Mouse (Mus musculus) kidney, postnatal 25 days (tissue): ENCODE results near the gene Fyn.

Experiments used
- DNase-seq, 2 experiments: peaks; one replicate each; pipeline ENCODE4 v3.0.0; 2021; ENCODE audit warnings: mixed read lengths in 2 of 2

Fyn gene

DNA sequence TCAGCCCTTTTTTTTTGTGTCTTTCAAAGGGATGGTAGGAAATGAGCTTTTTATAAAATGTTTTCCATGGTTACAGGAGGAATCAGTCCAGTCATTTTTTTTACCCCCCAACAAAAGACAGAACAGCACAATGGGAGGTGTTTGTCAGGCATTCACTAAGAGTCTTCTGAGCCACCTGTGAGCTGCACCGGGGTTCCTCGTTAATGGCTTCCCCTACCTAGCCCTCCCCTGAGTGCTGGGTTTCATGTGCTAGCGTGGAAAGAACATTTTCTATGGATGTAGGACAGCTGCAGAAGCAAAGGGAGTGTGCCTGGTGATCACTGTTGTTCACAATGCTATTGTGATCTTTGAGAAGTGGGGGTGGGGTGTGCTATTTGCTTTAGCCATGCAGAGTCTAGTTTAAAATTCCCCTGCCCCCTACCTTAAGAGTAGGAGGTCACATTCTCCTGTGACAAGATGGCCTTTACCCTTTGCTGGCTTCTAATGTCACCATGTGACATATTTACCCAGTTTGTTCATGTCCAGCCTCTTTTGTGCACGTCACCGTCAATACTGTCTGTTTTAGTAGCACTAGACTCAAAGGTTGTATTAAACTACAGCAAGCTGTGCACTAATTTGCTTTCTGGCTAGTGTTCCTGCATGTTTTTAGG is 11.2 kb downstream of the Fyn start:
- DNase-seq, result no peak

DNA sequence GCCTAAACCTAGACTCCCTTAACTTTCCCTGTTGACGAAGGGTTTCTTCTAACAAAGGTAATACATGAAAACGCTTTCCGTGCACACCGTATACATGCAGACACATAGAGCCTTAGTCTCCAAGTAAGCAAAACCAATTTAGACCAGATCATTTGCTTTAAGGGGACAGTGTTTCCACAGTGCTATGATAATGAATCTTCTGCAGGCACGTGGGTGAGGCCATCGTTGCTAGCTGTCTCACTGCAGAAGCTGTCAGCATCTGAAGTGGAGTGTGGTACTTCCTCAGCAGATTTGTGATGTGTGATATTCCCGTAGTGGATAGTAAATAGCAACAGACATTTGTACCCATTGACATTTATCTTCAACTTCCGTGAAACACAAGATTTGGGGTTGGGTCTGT is 16.6 kb downstream of the Fyn start:
- DNase-seq, result no peak

DNA sequence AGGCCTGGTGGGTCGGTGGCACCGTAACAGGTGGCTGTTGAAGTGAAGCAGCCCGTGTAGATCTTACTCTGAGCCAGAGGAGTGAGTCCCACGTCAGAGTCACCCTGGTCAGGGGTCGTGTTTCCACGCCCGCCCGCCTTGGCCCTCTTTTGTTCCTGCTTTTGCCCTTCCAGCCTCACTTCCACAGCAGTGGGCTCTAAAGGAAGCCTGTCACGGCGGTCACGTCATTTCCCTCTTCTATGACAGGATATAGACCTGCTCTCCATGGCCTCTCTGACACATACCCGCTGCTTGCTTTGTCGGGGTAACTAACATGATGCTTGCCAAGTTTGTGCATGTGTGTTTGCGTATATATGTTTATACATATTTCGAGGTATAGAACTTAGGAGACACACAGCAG is 17.5 kb downstream of the Fyn start:
- DNase-seq, result peak in 1 of 2 experiments; percentile 13

DNA sequence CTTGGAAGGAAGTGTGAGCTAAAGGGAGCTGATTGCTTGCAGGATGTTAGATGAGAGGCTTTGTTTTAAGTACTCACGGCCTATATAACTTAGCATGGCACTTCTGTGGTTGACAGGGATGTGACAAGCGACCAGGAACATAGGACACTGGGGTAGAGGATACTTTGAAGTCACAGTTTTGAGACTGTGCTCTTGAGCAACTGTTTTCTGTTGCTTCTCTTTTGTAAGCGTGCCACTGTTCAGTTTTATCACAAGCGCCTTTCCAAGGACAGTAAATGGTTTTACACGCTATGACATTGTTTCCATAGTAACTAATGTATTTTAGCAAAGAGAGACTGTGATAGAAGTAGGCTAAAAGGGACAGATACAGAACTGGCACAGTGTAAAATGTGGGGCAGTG is 18.4 kb downstream of the Fyn start:
- DNase-seq, result no peak

GRCm38 (mm10) chr10:39387556-39387955 is 18.9 kb downstream of the Fyn start:
- no peak for DNase-seq

DNA sequence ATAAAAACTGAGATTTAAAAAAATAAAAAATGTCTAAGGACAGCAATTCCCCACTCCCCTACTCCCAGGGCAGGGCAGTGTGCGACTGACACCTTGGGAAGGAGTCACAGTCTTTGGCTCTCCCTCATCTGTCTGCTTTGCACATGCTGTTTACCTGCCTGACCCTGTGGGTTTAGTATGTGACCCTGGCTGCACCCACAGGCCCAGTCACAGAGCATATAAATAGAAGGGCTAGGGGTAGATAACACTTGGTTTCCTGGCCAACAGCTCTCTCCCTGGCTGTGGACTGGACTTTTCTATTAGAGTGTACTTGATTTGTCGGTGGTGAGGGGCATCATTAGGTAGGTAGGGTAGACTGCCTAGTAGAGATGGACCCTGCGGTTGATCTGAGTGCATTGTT is 19.5 kb downstream of the Fyn start:
- DNase-seq, result no peak

DNA sequence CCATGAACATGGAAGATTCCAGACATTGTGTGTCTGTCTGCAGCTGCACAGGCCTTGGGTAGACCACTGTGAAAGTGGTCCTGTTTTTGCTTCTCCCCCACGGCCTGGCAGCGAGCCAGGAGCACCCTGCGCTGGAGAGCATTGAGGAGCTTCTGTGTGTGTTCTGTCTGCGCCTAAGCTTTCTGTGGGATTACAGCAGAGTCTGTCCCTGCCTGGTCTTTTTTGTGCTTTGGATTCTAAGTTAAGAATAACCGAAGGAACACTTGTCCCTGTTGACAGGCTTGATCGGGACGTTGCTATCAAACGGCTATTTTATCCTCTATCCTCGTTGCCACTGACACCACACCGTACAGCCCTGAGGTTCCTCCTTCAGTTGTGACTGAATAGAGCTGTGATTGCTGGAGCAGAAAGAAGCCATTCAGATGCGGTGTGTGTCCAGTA is 20.8 kb downstream of the Fyn start:
- no peak for DNase-seq

- no peak for DNase-seq
Measured at GRCm38 (mm10) chr10:39390541-39390940, 21.9 kb downstream of the Fyn start.

DNA sequence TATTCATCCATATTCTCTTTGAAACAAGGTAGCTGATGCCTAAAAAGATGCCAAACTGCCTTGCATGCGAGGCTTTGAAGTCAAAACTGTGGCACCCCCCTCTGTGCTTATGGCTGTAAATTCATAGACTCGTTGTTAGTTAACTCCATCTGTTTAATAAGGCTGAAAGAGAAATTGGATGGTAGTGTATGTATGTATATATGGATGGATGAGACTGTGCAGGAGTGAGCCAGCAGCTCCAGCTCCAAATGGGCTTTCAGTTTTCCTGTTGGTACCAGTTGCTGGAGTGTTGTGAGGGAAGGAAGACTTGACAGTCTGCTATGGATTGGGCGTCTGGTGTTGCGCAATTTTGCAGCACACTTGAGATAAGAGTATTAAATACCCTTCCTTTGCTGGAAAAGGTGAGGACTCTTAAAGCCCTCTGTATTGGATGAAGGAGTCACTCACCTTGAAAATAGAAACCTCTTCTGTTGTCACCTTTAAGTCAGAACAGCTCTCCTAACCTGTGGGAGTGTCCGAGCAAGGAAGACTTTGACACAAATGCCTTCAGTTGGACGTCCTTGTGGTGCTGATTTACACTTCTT is 24.3 kb downstream of the Fyn start:
- DNase-seq, result no peak

GRCm38 (mm10) chr10:39395544-39395943 is 26.9 kb downstream of the Fyn start:
- DNase-seq, result no peak

- no peak for DNase-seq
Measured at GRCm38 (mm10) chr10:39398924-39399323, 30.3 kb downstream of the Fyn start.

DNA sequence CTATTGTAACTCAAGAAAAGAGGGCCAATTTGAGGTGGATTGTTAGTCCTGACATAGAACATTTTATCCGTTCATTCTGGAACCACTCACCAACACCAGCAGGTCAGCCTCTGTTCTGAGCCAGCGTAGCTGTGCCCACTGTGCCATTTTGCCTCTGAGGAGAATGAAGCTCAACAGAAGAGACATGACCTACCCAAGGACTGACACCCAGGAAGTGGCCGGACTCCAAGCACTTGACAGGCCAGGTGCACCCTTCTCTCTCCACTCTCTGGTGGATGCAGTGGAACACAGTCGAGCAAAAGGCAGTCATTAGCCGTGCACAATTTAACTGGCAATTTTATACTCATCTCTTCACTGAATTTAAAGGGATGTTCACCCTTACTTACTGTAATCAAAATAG is 31.5 kb downstream of the Fyn start:
- DNase-seq, result no peak

- peak in 1 of 2 experiments; percentile 23 for DNase-seq
Measured at GRCm38 (mm10) chr10:39402487-39402886, 33.8 kb downstream of the Fyn start.

DNA sequence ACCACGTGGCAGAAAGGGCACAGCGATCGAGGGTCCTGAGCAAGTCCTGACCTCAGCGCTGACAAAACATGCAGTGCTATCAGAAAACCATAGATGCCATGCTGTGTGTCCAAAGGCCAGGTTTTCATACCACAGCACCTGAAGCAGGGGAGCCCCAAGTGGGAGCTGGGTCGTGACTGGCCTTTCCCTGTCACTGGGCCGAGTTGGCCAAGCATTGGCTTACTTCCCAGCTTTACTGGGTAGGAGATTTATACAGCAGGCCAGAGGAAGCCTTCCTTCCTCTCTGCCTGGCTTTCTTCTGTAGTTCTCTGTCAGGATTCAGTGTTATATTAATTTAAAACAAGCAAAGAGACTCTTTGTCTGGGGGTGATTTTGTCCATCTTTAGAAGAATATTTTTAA is 35.1 kb downstream of the Fyn start:
- DNase-seq, result no peak

- no peak for DNase-seq
Measured at GRCm38 (mm10) chr10:39404175-39404574, 35.5 kb downstream of the Fyn start.

DNA sequence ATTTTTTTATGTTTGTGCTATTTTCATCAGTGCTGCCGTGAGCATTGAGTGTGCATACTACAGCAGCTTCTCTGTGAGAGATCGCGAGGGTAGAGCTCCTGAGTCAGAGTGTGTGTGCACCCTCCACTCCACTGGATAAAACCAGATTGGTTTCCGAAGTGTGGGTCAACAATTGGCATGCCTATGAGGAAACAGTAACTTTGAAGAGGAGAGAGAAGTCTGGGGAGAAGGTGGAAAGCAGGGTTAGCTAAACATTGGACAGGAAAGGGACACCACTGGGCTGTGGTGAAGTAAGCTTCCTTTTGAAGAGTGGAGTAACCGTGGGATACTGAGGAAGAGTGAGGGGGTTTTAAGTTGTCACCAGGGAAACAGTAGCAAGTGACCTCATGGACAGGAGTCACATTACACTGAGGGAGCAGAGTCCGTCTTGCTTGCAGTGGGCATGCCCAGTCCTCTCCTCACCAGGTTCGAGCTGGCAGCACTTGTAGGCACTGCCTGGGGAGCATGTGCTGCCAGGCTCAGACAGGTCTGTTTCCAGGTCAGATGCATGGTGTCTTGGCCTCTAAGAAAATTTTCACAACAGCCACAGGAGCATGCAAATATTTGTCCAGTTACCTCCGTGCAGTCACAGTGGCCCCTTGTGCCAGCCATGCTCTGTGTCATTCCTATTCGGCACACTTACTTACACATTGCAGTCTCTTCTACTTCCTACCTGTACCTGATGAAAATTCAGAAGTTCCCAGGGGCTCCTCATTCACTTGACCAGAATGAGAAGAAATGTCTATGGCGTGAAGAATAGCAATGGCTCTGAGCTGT is 37.5 kb downstream of the Fyn start:
- DNase-seq, result no peak

DNA sequence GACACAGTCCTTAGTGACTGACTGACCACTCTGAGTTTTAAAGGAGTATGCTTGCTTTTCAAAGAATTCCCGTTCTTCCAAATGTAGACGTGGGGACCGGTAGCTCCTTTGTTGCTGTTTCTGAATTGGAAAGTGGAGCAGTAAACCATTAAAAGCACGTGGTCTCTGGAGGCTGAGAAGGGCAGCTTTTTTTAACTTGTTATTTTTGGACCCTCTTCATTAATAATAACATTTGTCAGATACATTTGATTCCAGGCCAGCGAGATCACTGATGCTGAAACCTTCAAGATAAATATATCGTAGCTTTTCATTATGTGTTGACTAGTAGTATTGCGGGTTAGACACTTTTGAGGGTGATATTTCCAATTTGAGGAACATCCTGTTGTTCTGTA is 38.1 kb downstream of the Fyn start:
- DNase-seq, result no peak

DNA sequence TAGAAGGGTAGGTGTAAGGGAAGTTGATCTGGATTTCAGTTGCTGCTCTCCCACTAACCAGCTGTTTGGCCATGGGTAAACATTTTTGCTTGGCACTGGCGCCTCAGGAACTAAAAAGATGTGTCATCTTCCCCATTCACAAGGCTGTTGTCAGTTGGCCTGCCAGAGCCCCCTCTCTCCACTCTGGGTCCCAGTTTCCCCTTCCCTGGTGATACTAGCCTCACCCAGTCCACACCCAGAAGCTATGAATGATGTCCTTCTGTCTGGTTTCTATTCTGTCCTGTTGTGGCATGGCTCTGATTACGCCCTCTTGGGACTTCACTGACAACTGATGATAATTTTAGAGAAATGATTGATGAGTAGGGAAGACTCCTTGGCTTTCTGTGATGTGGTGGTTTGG is 38.9 kb downstream of the Fyn start:
- no peak for DNase-seq

- DNase-seq, result no peak
Measured at GRCm38 (mm10) chr10:39409602-39410001, 40.9 kb downstream of the Fyn start.

- DNase-seq, result no peak
Measured at GRCm38 (mm10) chr10:39410151-39410649, 41.5 kb downstream of the Fyn start.

- no peak for DNase-seq
Measured at GRCm38 (mm10) chr10:39411857-39412559, 43.4 kb downstream of the Fyn start.

DNA sequence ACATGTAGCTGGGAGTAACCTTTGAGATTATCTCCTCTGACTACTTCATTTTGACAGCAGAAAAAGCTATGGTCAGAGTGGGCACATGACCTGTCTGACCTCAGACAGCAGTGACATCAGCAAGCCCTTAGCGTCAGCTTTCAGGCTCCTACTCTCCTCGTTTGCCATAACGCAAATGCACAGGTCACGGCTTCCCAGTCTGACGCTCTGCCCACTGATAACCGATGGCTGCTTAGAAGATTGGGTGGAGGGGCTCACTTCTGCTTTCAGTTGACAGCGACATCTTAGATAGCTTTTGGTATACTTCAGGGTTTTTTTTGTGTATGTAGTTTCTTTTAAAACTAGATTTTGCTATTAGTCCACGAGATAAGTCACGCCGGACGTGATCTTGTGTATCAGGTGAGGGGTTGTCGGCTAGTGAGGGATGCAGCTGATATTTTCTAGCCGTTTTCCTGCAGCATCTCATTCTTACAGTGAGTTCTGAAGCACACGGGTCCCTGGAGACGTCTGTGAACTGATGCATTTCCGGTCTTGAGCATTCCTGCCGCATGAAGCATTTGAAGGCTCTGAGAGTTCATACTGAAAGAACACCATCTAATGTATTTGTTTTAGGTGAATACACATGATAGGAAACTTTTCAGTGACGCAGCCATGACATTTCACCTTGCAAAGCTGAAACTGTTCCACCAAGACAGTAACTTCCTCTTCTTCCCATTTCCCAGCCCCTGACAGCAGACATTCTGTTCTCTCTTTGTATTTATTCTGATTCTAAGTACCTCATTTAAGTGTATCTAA is 44.4 kb downstream of the Fyn start:
- DNase-seq, result no peak
